Mouse (Mus musculus) ES-E14 (cell line): ENCODE results near the gene Klk9.

Experiments
- CHD2 ChIP-seq: IDR thresholded peaks from 2 replicates; pipeline ENCODE4 v1.6.1; 2014; ENCODE audit warnings: mild to moderate bottlenecking, low read depth, low read length, inconsistent platforms
- HCFC1 ChIP-seq: IDR thresholded peaks from 2 replicates; pipeline ENCODE4 v1.6.1; 2012; ENCODE audit warnings: low read length, inconsistent platforms, borderline replicate concordance; ENCODE audit not compliant: insufficient read depth
- ZC3H11A ChIP-seq: IDR thresholded peaks from 2 replicates; pipeline ENCODE4 v1.6.1; 2012; ENCODE audit warnings: low read depth, mild to moderate bottlenecking, inconsistent platforms, low read length, borderline replicate concordance

DNA sequence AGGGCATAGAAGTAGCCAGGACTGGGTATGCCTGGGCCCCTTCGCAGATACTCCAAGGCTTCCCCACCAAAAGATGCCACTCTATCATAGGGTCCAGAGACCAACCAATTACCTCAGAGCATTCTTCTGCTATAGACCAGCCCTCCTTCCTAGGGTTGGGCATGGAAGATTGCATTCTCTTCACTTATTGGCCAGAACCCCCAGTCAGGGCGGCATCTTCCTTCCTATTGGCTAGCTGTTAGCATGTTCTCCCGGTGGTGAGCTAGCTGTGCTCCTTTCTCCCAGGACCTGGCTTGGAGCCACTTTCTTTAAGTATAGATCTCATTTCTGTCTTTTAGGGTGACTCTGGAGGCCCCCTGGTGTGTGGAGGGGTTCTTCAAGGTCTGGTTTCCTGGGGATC, 18.8 kb upstream of the Klk9 start:
- TF ChIP-seq ZC3H11A (no peak), HCFC1 (no peak), CHD2 (no peak)
